Mouse (Mus musculus) C2C12 (cell line): ENCODE measurements around the gene Shmt2. TPM values are rescaled to one million over a fixed set of nuclear protein-coding genes. Genes with fewer than 3 reads are reported as not detected.
A peak's percentile ranks its signal among the peaks of the same experiment; 100 is the strongest.

ENCODE experiments used
- H3K27me3 ChIP-seq: one replicate; pipeline ENCODE4 v1.6.1; 2011; ENCODE audit not compliant: control insufficient read depth, insufficient read depth, insufficient read length
- H3K36me3 ChIP-seq: one replicate; pipeline ENCODE4 v1.6.1; 2011; ENCODE audit not compliant: control insufficient read depth, insufficient read depth
- H3K4me3 ChIP-seq: one replicate; pipeline ENCODE4 v1.5.1; 2011; ENCODE audit warnings: mild to moderate bottlenecking, control low read depth; ENCODE audit not compliant: poor library complexity, insufficient read depth, severe bottlenecking
- H3K79me2 ChIP-seq: one replicate; pipeline ENCODE4 v1.6.1; 2011; ENCODE audit not compliant: control insufficient read depth, insufficient read depth
- H3K79me3 ChIP-seq: one replicate; pipeline ENCODE4 v1.6.1; 2011; ENCODE audit warnings: low read depth, control low read depth
- H3ac ChIP-seq: one replicate; pipeline ENCODE3; 2011; ENCODE audit warnings: low read depth; ENCODE audit not compliant: control insufficient read depth, insufficient read length
- CEBPB ChIP-seq: IDR thresholded peaks from one replicate; pipeline ENCODE4 v1.6.1; 2011; ENCODE audit warnings: low read depth, mild to moderate bottlenecking, control low read depth, moderate library complexity
- CTCF ChIP-seq: IDR thresholded peaks from one replicate; pipeline ENCODE4 v1.5.1; 2011; ENCODE audit not compliant: control insufficient read depth, insufficient read depth, insufficient read length
- FOSL1 ChIP-seq: IDR thresholded peaks from one replicate; pipeline ENCODE4 v1.8.0; 2011; ENCODE audit warnings: mild to moderate bottlenecking, low read length; ENCODE audit not compliant: poor library complexity, insufficient read depth, severe bottlenecking
- MAX ChIP-seq: IDR thresholded peaks from one replicate; pipeline ENCODE4 v1.6.1; 2011; ENCODE audit warnings: mild to moderate bottlenecking, control low read depth
- MYOD1 ChIP-seq: IDR thresholded peaks from one replicate; pipeline ENCODE4 v1.6.1; 2011; ENCODE audit warnings: low read depth; ENCODE audit not compliant: control insufficient read depth, insufficient read length
- MYOG ChIP-seq: IDR thresholded peaks from one replicate; pipeline ENCODE4 v1.6.1; 2011; ENCODE audit not compliant: control insufficient read depth, insufficient read length; ENCODE audit errors: extremely low read depth
- USF1 ChIP-seq: IDR thresholded peaks from one replicate; pipeline ENCODE4 v1.6.1; 2011; ENCODE audit warnings: low read depth, mild to moderate bottlenecking, control low read depth, moderate library complexity
- polyA plus RNA-seq: library from polyadenylated mRNA; unstranded; fragments of >200 nt; fragmentation: generic; extraction: Trizol; gene quantifications from one replicate; pipeline ENCODE4 v1.2.1, GENCODE M21; 2012; ENCODE audit warnings: missing spikeins

Shmt2 gene
- polyA plus RNA-seq, 1 experiment = 340 TPM

DNA sequence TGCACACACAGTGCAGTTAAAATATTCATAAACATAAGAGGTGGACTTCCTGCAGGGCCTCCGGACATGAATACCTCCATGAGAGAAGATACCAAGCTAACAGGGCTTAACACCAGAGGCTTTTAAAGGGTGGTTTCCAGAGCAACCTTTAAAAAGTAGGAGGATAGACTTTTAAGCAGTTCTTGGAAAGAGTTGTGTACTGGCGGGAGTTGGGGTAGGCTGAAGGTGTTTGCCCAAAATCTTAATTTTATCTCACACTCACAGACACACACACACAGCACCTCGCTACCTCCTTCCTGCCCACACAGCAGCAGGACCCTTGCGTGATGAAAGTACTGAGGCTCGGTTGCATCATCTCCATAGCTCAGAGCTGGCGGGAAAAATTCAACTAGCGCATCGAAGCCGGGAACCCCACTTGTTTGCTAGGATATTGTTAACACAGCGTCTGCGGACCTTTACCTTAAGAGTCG, 598 bp downstream of the Shmt2 start:
- peak overlapping the region; percentile 68 for H3ac ChIP-seq
- TF ChIP-seq USF1 (no peak), CEBPB (peak; percentile 87), MYOD1 (no peak), MYOG (no peak), MAX (no peak)
- H3K36me3 ChIP-seq = peaks cover 39% of the 10 kb centered on the region
- H3K4me3 ChIP-seq = peak overlapping the region; percentile 95
- H3K79me2 ChIP-seq = peaks cover 32% of the 10 kb centered on the region
- peaks cover 23% of the 10 kb centered on the region for H3K79me3 ChIP-seq
- H3K27me3 ChIP-seq = peaks cover 19% of the 10 kb centered on the region

DNA sequence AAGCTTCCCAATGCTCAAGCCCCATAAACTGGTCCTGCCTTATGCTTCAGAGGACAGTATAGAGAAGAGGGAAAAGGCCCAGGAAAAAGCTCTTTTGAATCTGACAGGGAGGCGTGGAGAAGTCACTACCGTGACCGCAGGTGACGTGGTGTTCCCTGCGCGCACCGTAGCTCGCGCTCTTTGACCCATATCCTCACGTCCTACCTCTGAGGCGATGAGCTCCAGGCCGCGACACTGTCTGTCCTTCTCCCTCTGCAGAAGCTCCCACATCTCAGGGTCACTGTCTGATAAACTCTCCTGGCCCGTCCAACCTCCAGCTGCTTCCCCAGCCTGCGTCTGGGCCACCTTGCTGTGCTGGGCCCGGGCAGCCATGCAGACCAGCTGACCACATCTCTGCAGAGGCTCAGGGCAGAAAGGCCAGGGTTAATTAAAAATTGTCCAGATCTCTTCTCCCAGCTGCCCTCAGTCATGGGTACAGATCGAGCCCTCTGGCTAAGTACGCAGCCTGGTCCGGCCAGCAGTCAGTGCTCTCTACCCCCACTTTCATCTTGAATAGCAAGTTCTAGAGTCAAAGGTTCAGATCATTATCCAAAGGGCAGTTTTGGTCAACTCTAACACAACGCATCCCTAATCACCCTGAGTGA, 1.4 kb downstream of the Shmt2 start:
- H3K79me2 ChIP-seq = peaks cover 32% of the 10 kb centered on the region
- peaks cover 12% of the 10 kb centered on the region for H3K27me3 ChIP-seq
- peak overlapping the region; percentile 95 for H3K4me3 ChIP-seq
- H3K36me3 ChIP-seq = peaks cover 39% of the 10 kb centered on the region
- H3ac ChIP-seq = peak overlapping the region; percentile 68
- H3K79me3 ChIP-seq = peaks cover 23% of the 10 kb centered on the region
- TF ChIP-seq FOSL1 (no peak), USF1 (no peak), MYOG (no peak), CTCF (no peak)

DNA sequence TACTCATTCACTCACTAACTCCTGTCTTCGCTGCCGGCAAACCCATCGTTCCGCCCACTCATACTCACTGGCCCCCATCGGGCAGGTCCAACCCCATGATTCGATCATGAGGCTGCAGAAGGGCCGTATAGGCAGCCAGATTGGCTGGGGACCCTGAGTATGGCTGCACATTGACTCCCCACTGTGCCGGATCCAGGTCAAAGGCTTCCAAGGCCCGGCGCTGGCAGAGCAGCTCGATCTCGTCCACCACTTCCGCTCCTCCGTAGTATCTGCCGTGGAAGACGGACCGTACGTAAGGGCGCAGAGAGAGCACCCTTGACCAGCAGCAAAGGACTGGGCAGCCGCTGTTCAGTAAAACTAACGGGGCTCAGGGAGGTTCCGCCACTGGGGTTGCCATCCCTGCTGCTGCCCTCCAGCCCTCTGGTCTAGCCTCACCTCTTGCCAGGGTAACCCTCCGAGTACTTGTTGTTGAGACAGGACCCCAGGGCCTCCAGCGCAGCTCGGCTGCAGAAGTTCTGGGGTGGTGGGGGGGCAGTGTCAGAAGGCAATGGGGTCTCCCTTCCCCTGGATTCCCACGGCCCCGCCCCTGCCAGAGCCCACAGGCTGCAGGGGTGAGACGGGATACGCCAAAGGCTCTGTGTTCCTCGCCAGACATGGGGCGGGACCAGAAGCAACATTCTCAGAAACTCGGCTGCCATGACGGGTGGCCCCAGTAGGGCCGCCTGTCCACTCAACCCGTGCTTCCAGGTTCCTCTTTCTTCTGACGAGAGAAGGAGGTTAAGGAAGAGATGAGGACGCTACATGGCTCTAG, 2.1 kb downstream of the Shmt2 start:
- Histone ChIP-seq H3K79me2 (peaks cover 32% of the 10 kb centered on the region), H3K79me3 (peaks cover 23% of the 10 kb centered on the region), H3K4me3 (no peak overlapping the region), H3K36me3 (peaks cover 39% of the 10 kb centered on the region), H3ac (no peak overlapping the region), H3K27me3 (peaks cover 5% of the 10 kb centered on the region)
- no peak for TF ChIP-seq FOSL1
- no peak for TF ChIP-seq CTCF
- TF ChIP-seq USF1 = no peak
- TF ChIP-seq MAX = no peak
- no peak for TF ChIP-seq MYOG
- TF ChIP-seq CEBPB = no peak

GRCm38 (mm10) chr10:127519041-127519701, 3.1 kb downstream of the Shmt2 start:
- Histone ChIP-seq H3K4me3 (no peak overlapping the region), H3K79me3 (peaks cover 23% of the 10 kb centered on the region), H3ac (no peak overlapping the region), H3K36me3 (peaks cover 39% of the 10 kb centered on the region), H3K79me2 (peaks cover 32% of the 10 kb centered on the region), H3K27me3 (no peaks in the 10 kb centered on the region)
- TF ChIP-seq MYOG = no peak
- no peak for TF ChIP-seq CTCF
- no peak for TF ChIP-seq CEBPB
- TF ChIP-seq USF1 = no peak
- TF ChIP-seq MYOD1 = no peak
- no peak for TF ChIP-seq FOSL1
- no peak for TF ChIP-seq MAX

GRCm38 (mm10) chr10:127517941-127518340, 4.3 kb downstream of the Shmt2 start:
- TF ChIP-seq MYOG (no peak), FOSL1 (no peak), CEBPB (no peak), MYOD1 (no peak), CTCF (no peak), MAX (no peak), USF1 (no peak)
- Histone ChIP-seq H3K79me3 (peaks cover 23% of the 10 kb centered on the region), H3K36me3 (peaks cover 39% of the 10 kb centered on the region), H3K27me3 (no peaks in the 10 kb centered on the region), H3K4me3 (no peak overlapping the region), H3ac (no peak overlapping the region), H3K79me2 (peaks cover 32% of the 10 kb centered on the region)
